Mouse (Mus musculus) heart, embryonic 13.5 days (tissue): ENCODE data around the gene Zfand6. TPM values are rescaled to one million over a fixed set of nuclear protein-coding genes. Genes with fewer than 3 reads are reported as not detected.

Experiments used
- ATAC-seq: fragments of 200-750 bp; cut with Nextera tagmentation; 2 replicates; pipeline ENCODE4 v1.8.0; 2017; ENCODE audit warnings: moderate TSS enrichment; ENCODE audit not compliant: insufficient number of reproducible peaks, low FRiP score, low TSS enrichment; ENCODE audit errors: extremely low read depth
- H3K27ac ChIP-seq: fragments of 300-500 bp; sonication (generic); replicated peaks from 2 replicates; pipeline ENCODE4 v1.5.1; 2015; ENCODE audit warnings: moderate library complexity, mild to moderate bottlenecking, inconsistent platforms
- H3K27me3 ChIP-seq: fragments of 300-500 bp; sonication (generic); replicated peaks from 2 replicates; pipeline ENCODE4 v1.6.1; 2015; ENCODE audit warnings: mild to moderate bottlenecking, inconsistent platforms
- H3K36me3 ChIP-seq: fragments of 300-500 bp; sonication (generic); 2 replicates; pipeline ENCODE4 v1.6.1; 2015; ENCODE audit warnings: mild to moderate bottlenecking, inconsistent platforms
- H3K4me1 ChIP-seq: fragments of 300-500 bp; sonication (generic); 2 replicates; pipeline ENCODE4 v1.6.1; 2015; ENCODE audit warnings: inconsistent platforms
- H3K4me2 ChIP-seq: fragments of 300-500 bp; sonication (generic); 2 replicates; pipeline ENCODE4 v1.6.1; 2015; ENCODE audit warnings: inconsistent platforms, mild to moderate bottlenecking, moderate library complexity
- H3K4me3 ChIP-seq: fragments of 300-500 bp; sonication (generic); 2 replicates; pipeline ENCODE4 v1.5.1; 2015; ENCODE audit warnings: moderate library complexity, mild to moderate bottlenecking, inconsistent platforms
- H3K9ac ChIP-seq: fragments of 300-500 bp; sonication (generic); 2 replicates; pipeline ENCODE4 v1.6.1; 2015; ENCODE audit warnings: inconsistent platforms, mild to moderate bottlenecking, moderate library complexity
- H3K9me3 ChIP-seq: fragments of 300-500 bp; sonication (generic); 2 replicates; pipeline ENCODE4 v1.6.1; 2016; ENCODE audit warnings: inconsistent platforms
- WGBS: fragments of 180-500 bp; shearing (Covaris S2); methylation state at CpG from one replicate; pipeline ENCODE4 v1.1.7; 2015; ENCODE audit warnings: mixed read lengths; 5-methylcytosine and 5-hydroxymethylcytosine counted together
- polyA plus RNA-seq: library from polyadenylated mRNA; unstranded; fragments of >200 nt; fragmentation: Nextera tagmentation; extraction: Ambion mirVana; gene quantifications from 2 replicates; pipeline ENCODE4 v1.2.1, GENCODE M21; 2015

Gene Zfand6
- polyA plus RNA-seq, 1 experiment from 2014 or later, result 134 TPM

- 81% methylated on average over 2 of the region's 2 CpGs for WGBS
- Histone ChIP-seq H3K9ac (no peak overlapping the region), H3K27ac (no peak overlapping the region), H3K4me3 (no peak overlapping the region), H3K9me3 (no peaks in the 10 kb centered on the region), H3K36me3 (no peaks in the 10 kb centered on the region), H3K4me1 (peaks cover 17% of the 10 kb centered on the region), H3K27me3 (no peaks in the 10 kb centered on the region), H3K4me2 (no peak overlapping the region)
- ATAC-seq, result no peak
Observed at GRCm38 (mm10) chr7:84590622-84591021, 99.1 kb downstream of the Zfand6 start.

GRCm38 (mm10) chr7:84587101-84587783, 102.5 kb downstream of the Zfand6 start:
- no peak overlapping the region for H3K4me2 ChIP-seq
- no peak overlapping the region for H3K4me3 ChIP-seq
- WGBS, result 71% methylated on average over 5 of the region's 5 CpGs
- no peaks in the 10 kb centered on the region for H3K9me3 ChIP-seq
- 0 out of 2 replicates have a peak overlapping the region, but pooled peaks have one; percentile 20 for H3K27ac ChIP-seq
- H3K27me3 ChIP-seq, result no peaks in the 10 kb centered on the region
- ATAC-seq, result no peak
- no peak overlapping the region for H3K9ac ChIP-seq
- H3K4me1 ChIP-seq, result peaks cover 18% of the 10 kb centered on the region
- no peaks in the 10 kb centered on the region for H3K36me3 ChIP-seq

- H3K27me3 ChIP-seq, result no peaks in the 10 kb centered on the region
- ATAC-seq, result no peak
- 61% methylated on average over 3 of the region's 3 CpGs for WGBS
Observed at GRCm38 (mm10) chr7:84586360-84587100, 103.2 kb downstream of the Zfand6 start.

GRCm38 (mm10) chr7:84585086-84585485, 104.7 kb downstream of the Zfand6 start:
- no peak overlapping the region for H3K4me2 ChIP-seq
- H3K9ac ChIP-seq, result no peak overlapping the region
- no peak for ATAC-seq
- no peak overlapping the region for H3K27ac ChIP-seq
- no peaks in the 10 kb centered on the region for H3K9me3 ChIP-seq
- H3K4me1 ChIP-seq, result peaks cover 18% of the 10 kb centered on the region
- H3K27me3 ChIP-seq, result no peaks in the 10 kb centered on the region
- no peak overlapping the region for H3K4me3 ChIP-seq
- WGBS, result 90% methylated on average over 4 of the region's 4 CpGs
- H3K36me3 ChIP-seq, result no peaks in the 10 kb centered on the region

More at GRCm38 (mm10) chr7:84586360-84587100, 103.2 kb downstream of the Zfand6 start:
- H3K4me3 ChIP-seq, result no peak overlapping the region
- no peaks in the 10 kb centered on the region for H3K36me3 ChIP-seq
- H3K4me1 ChIP-seq, result peaks cover 18% of the 10 kb centered on the region
- H3K4me2 ChIP-seq, result no peak overlapping the region
- H3K27ac ChIP-seq, result 0 out of 2 replicates have a peak overlapping the region, but pooled peaks have one; percentile 20
- H3K9me3 ChIP-seq, result no peaks in the 10 kb centered on the region
- no peak overlapping the region for H3K9ac ChIP-seq

GRCm38 (mm10) chr7:84579769-84580168, 110.0 kb downstream of the Zfand6 start:
- no peak overlapping the region for H3K9ac ChIP-seq
- H3K9me3 ChIP-seq, result no peaks in the 10 kb centered on the region
- no peaks in the 10 kb centered on the region for H3K27me3 ChIP-seq
- 63% methylated on average over 1 of the region's 1 CpGs for WGBS
- no peaks in the 10 kb centered on the region for H3K36me3 ChIP-seq
- H3K4me1 ChIP-seq, result no peaks in the 10 kb centered on the region
- no peak overlapping the region for H3K27ac ChIP-seq
- no peak overlapping the region for H3K4me2 ChIP-seq
- no peak for ATAC-seq
- H3K4me3 ChIP-seq, result no peak overlapping the region

- H3K27ac ChIP-seq, result no peak overlapping the region
- H3K27me3 ChIP-seq, result no peaks in the 10 kb centered on the region
- no peak overlapping the region for H3K4me2 ChIP-seq
- no peaks in the 10 kb centered on the region for H3K4me1 ChIP-seq
- no peak overlapping the region for H3K4me3 ChIP-seq
- no peak for ATAC-seq
- no peaks in the 10 kb centered on the region for H3K9me3 ChIP-seq
- WGBS, result 83% methylated on average over 1 of the region's 1 CpGs
- H3K36me3 ChIP-seq, result no peaks in the 10 kb centered on the region
- H3K9ac ChIP-seq, result no peak overlapping the region
Observed at GRCm38 (mm10) chr7:84578841-84579240, 110.9 kb downstream of the Zfand6 start.

- Histone ChIP-seq H3K9me3 (no peaks in the 10 kb centered on the region), H3K4me2 (no peak overlapping the region), H3K27ac (no peak overlapping the region), H3K27me3 (no peaks in the 10 kb centered on the region), H3K4me3 (no peak overlapping the region), H3K36me3 (no peaks in the 10 kb centered on the region), H3K4me1 (no peaks in the 10 kb centered on the region), H3K9ac (no peak overlapping the region)
- WGBS, result 66% methylated on average over 2 of the region's 2 CpGs
- ATAC-seq, result no peak
Observed at GRCm38 (mm10) chr7:84577034-84577433, 112.7 kb downstream of the Zfand6 start.

- Histone ChIP-seq H3K36me3 (no peaks in the 10 kb centered on the region), H3K27me3 (no peaks in the 10 kb centered on the region), H3K9me3 (no peaks in the 10 kb centered on the region), H3K4me1 (peaks cover 23% of the 10 kb centered on the region), H3K4me2 (no peak overlapping the region), H3K27ac (peak overlapping the region; percentile 77), H3K4me3 (no peak overlapping the region), H3K9ac (no peak overlapping the region)
- WGBS, result 27% methylated on average over 6 of the region's 6 CpGs
- 0 out of 2 replicates have a peak, but pooled peaks have one; percentile 31 for ATAC-seq
Observed at GRCm38 (mm10) chr7:84566200-84566599, 123.6 kb downstream of the Zfand6 start.

GRCm38 (mm10) chr7:84564236-84564635, 125.5 kb downstream of the Zfand6 start:
- no peak overlapping the region for H3K4me3 ChIP-seq
- 72% methylated on average over 3 of the region's 3 CpGs for WGBS
- peaks cover 23% of the 10 kb centered on the region for H3K4me1 ChIP-seq
- H3K36me3 ChIP-seq, result no peaks in the 10 kb centered on the region
- no peak overlapping the region for H3K9ac ChIP-seq
- no peaks in the 10 kb centered on the region for H3K9me3 ChIP-seq
- no peak overlapping the region for H3K4me2 ChIP-seq
- no peak overlapping the region for H3K27ac ChIP-seq
- no peaks in the 10 kb centered on the region for H3K27me3 ChIP-seq
- ATAC-seq, result no peak
